Mouse (Mus musculus): ENCODE measurements around the gene Sgta.

- no peak for TF ChIP-seq POLR2A (IDR thresholded peaks at IDR 0.05; ENCODE audit: control insufficient read depth, extremely low read depth, insufficient read depth, low read length, poor library complexity)
- TF ChIP-seq CTCF (IDR thresholded peaks at IDR 0.05; ENCODE audit: borderline replicate concordance, control insufficient read depth, extremely low read depth, insufficient read depth, low read length, poor library complexity), result no peak
Observed at GRCm38 (mm10) chr10:81089216-81089615, 29.2 kb upstream of the Sgta start.
